Mouse (Mus musculus) splenic B cell, adult 2 months (primary cell): ENCODE results near the gene Tyw1.

ENCODE experiments used
- DNase-seq: peaks from one replicate; pipeline ENCODE4 v3.0.0-alpha.2; 2011; ENCODE audit warnings: low read depth, low spot score
- H3K27me3 ChIP-seq: 2 replicates; pipeline ENCODE4 v1.6.1; 2012; ENCODE audit warnings: mild to moderate bottlenecking, low read length, moderate library complexity, mixed read lengths; ENCODE audit not compliant: control insufficient read depth, poor library complexity, insufficient read depth, severe bottlenecking
- H3K36me3 ChIP-seq: 2 replicates; pipeline ENCODE4 v1.6.1; 2012; ENCODE audit warnings: mild to moderate bottlenecking, low read length, moderate library complexity, mixed read lengths; ENCODE audit not compliant: control insufficient read depth, poor library complexity, insufficient read depth, severe bottlenecking

Gene Tyw1

GRCm38 (mm10) chr5:130255017-130255720 lies at the start of gene Tyw1, which contains the start of gene Sbds:
Gene Tyw1 (plus strand): TSS chr5:130255619.
Gene Sbds (minus strand): TSS chr5:130255530.
- DNase-seq, result peak; percentile 100
- H3K27me3 ChIP-seq, result no peaks in the 10 kb centered on the region
- peaks cover 9% of the 10 kb centered on the region for H3K36me3 ChIP-seq

DNA sequence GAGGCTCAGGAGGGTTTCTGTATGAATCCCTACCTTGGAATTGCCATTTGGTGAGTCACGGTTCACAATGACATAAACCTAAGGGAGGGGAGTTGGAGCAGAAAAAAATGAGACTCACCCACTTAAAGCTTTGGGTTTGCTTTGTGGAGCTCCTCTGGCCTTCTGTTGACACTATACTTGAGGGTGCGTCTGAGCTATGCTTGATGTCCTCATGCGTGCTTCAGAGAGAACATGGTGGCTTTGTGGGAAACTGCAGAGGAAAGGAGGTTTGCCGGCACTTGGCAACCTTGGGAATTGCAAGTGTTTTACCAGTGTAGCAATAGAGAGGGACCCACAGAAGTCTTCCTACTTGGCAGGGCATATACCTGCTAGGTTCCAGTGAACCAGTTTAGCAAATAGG lies 48.1 kb upstream of the Tyw1 start:
- no peak for DNase-seq
- Histone ChIP-seq H3K36me3 (peaks cover 15% of the 10 kb centered on the region), H3K27me3 (no peaks in the 10 kb centered on the region)

- DNase-seq, result no peak
Observed at GRCm38 (mm10) chr5:130212956-130213355, 42.5 kb upstream of the Tyw1 start.

DNA sequence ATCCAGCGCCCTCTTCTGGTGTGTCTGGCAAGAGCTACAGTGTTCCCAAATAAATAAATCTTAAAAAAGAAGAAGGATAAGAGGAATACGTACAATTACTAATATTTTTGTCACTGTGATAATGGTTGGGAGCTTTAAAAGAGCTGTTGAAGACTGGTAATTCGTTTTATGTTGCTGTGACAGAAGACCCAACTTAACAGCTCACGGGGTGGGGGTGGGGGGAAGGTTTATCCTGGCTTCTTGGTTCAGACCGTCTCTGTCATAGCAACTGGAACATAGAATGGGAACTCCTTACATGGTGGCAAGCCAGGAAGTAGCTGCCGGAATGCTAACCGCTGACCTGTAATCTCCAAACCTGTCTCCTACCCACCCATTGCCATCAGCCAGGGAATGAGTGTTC lies 38.6 kb upstream of the Tyw1 start, which contains the start of gene Tmem248:
Gene Tmem248 (plus strand): TSS at position 301 of the 400 bp plus-strand sequence.
- no peaks in the 10 kb centered on the region for H3K27me3 ChIP-seq
- no peak for DNase-seq
- peaks cover 5% of the 10 kb centered on the region for H3K36me3 ChIP-seq

More at GRCm38 (mm10) chr5:130212956-130213355, 42.5 kb upstream of the Tyw1 start:
- Histone ChIP-seq H3K27me3 (no peaks in the 10 kb centered on the region), H3K36me3 (peaks cover 14% of the 10 kb centered on the region)

- no peak for DNase-seq
- no peaks in the 10 kb centered on the region for H3K27me3 ChIP-seq
- H3K36me3 ChIP-seq, result peaks cover 3% of the 10 kb centered on the region; the same call in 1 of the 2 replicates
Observed at GRCm38 (mm10) chr5:130217406-130217805, 38.0 kb upstream of the Tyw1 start.

- Histone ChIP-seq H3K27me3 (no peaks in the 10 kb centered on the region), H3K36me3 (0 out of 2 replicates have a peak, but pooled peaks cover 3% of the 10 kb centered on the region)
- DNase-seq, result no peak
Observed at GRCm38 (mm10) chr5:130218336-130218735, 37.1 kb upstream of the Tyw1 start.

- no peaks in the 10 kb centered on the region for H3K36me3 ChIP-seq
- DNase-seq, result no peak
Observed at GRCm38 (mm10) chr5:130221316-130221715, 34.1 kb upstream of the Tyw1 start.

DNA sequence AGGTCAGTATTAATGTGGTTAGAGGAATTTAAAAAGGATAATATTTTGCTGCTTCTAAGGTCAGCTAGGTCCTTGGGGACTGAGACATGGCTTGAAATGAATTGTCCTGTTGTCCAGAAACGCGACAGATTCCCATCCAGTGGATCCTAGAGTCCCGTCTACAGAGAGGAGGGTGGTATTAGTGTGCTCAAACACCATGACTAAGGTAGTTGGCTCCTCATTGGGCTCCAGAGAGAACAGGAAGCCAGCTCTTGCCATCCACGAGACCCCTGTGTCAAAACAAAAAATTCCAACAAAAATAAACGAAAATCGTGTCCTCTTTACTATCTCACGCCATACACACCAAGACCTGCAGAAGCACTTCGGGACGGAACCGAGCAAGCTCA lies 33.7 kb upstream of the Tyw1 start:
- no peak for DNase-seq
- no peaks in the 10 kb centered on the region for H3K36me3 ChIP-seq
- no peaks in the 10 kb centered on the region for H3K27me3 ChIP-seq

More at GRCm38 (mm10) chr5:130221316-130221715, 34.1 kb upstream of the Tyw1 start:
- H3K27me3 ChIP-seq, result no peaks in the 10 kb centered on the region

GRCm38 (mm10) chr5:130222146-130223004 lies 33.0 kb upstream of the Tyw1 start:
- Histone ChIP-seq H3K27me3 (no peaks in the 10 kb centered on the region), H3K36me3 (no peaks in the 10 kb centered on the region)
- peak; percentile 92 for DNase-seq

DNA sequence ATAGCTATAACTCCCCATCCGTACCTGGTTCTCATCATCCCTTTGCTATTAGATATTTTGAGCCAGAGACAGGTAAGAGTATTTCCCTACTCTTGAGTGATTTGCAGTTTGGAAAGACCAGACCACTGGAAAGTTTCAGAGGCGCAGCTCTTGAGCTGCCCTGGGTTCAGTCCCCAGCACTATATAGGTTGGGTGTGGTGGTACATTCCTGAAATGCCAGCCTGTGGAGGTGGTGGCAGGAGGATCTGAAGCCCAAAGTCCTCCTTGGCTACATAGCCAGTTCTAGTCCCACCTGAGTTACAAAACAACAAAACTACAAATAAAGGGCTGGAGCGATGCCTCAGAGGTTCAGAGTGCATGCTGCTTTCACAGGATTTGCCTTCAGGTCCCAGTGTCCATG lies 28.6 kb upstream of the Tyw1 start:
- DNase-seq, result no peak
- peaks cover 13% of the 10 kb centered on the region; the same call in 1 of the 2 replicates for H3K36me3 ChIP-seq
- H3K27me3 ChIP-seq, result no peaks in the 10 kb centered on the region

- Histone ChIP-seq H3K36me3 (peaks cover 17% of the 10 kb centered on the region), H3K27me3 (no peaks in the 10 kb centered on the region)
- no peak for DNase-seq
Observed at GRCm38 (mm10) chr5:130228120-130228519, 27.3 kb upstream of the Tyw1 start.

DNA sequence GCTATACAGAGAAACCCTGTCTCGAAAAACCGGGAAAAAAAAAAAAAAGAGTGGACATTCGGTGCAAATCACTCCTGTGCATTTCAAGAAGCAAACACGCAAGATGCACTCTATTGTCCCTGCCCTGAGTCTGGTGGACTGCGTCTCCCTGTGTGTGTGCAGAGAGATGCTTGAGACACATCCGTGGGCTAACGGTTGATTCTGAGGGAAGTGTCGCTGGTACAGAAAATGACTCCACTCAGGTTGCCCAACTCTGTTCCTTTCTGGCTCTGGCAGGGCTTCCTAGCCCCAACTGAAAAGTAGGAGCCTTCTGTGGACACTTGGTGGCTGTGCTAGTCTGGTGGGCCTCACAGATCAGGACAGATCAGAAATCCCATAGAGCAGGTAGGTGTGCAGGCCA lies 19.1 kb upstream of the Tyw1 start:
- Histone ChIP-seq H3K36me3 (peaks cover 30% of the 10 kb centered on the region), H3K27me3 (no peaks in the 10 kb centered on the region)
- DNase-seq, result no peak

DNA sequence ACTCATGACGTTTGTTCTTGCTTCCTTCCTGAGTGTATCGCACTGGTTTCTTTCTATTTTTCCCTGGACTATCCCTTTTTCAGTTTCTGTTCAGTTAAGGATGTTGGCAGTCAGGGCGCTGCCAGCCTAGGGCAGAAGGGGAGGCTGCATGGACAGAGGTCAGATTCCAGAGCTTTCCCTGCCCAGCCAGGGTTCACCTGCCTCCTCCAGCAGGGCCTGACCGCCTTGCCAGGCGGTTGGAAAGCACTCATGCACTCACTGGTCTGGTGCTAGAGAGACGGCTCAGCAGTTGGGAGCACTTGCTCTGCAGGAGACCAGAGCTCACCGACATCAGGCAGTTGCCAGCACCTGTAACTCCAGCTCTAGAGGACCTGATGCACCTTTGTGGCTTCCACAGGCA lies 16.2 kb upstream of the Tyw1 start:
- peaks cover 24% of the 10 kb centered on the region for H3K36me3 ChIP-seq
- DNase-seq, result no peak
- no peaks in the 10 kb centered on the region for H3K27me3 ChIP-seq

- H3K27me3 ChIP-seq, result no peaks in the 10 kb centered on the region
- H3K36me3 ChIP-seq, result peaks cover 24% of the 10 kb centered on the region
- DNase-seq, result no peak
Observed at GRCm38 (mm10) chr5:130239856-130240255, 15.6 kb upstream of the Tyw1 start.

DNA sequence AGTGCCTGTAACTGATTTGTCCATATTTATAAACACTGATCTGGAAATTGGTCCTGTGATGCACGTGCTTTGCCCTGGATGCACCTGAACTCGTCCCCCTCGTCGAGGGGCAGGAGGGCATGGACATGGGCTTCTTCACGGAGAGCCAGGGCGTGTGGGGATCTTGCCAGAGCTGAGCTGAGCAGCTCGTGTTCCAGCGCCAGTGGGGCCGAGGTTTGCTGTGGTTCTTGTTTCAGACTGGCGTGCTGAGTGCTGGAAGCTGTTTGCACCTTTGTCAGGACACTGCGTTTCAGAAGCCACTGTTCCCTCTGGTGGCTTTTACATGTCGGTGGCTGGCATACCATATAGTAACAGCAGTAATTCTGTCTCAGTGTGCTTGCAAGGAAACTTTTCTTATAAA lies 14.0 kb upstream of the Tyw1 start:
- H3K27me3 ChIP-seq, result no peaks in the 10 kb centered on the region
- DNase-seq, result no peak

More for the DNA sequence above, 14.0 kb upstream of the Tyw1 start:
- peaks cover 22% of the 10 kb centered on the region for H3K36me3 ChIP-seq
